Mouse (Mus musculus): ENCODE data around the gene Chchd6.

Gene Chchd6

GRCm38 (mm10) chr6:89535626-89536225, 59.7 kb downstream of the Chchd6 start:
- no peak for DNase-seq (ENCODE audit: extremely low spot score, low read depth, low spot score)

- no peak for DNase-seq (ENCODE audit: extremely low spot score, low read depth, low spot score)
Measured at GRCm38 (mm10) chr6:89524766-89525165, 70.7 kb downstream of the Chchd6 start.

- DNase-seq (ENCODE audit: extremely low spot score, low read depth, low spot score): no peak
Measured at GRCm38 (mm10) chr6:89510154-89510553, 85.3 kb downstream of the Chchd6 start.

- DNase-seq (ENCODE audit: extremely low spot score, low read depth, low spot score): no peak
Measured at GRCm38 (mm10) chr6:89508725-89509124, 86.7 kb downstream of the Chchd6 start.

- DNase-seq (ENCODE audit: extremely low spot score, low read depth, low spot score): no peak
Measured at GRCm38 (mm10) chr6:89508263-89508662, 87.2 kb downstream of the Chchd6 start.

- DNase-seq (ENCODE audit: extremely low spot score, low read depth, low spot score): no peak
Measured at GRCm38 (mm10) chr6:89499961-89500360, 95.5 kb downstream of the Chchd6 start.

- DNase-seq (ENCODE audit: extremely low spot score, low read depth, low spot score): no peak
Measured at GRCm38 (mm10) chr6:89498764-89499516, 96.5 kb downstream of the Chchd6 start.

GRCm38 (mm10) chr6:89496916-89497315, 98.5 kb downstream of the Chchd6 start:
- no peak for DNase-seq (ENCODE audit: extremely low spot score, low read depth, low spot score)

- no peak for DNase-seq (ENCODE audit: extremely low spot score, low read depth, low spot score)
Measured at GRCm38 (mm10) chr6:89492368-89492767, 103.1 kb downstream of the Chchd6 start.

GRCm38 (mm10) chr6:89490369-89490768, 105.1 kb downstream of the Chchd6 start:
- DNase-seq (ENCODE audit: extremely low spot score, low read depth, low spot score): no peak

GRCm38 (mm10) chr6:89489533-89489932, 105.9 kb downstream of the Chchd6 start:
- DNase-seq (ENCODE audit: extremely low spot score, low read depth, low spot score): no peak

GRCm38 (mm10) chr6:89486055-89486454, 109.4 kb downstream of the Chchd6 start:
- DNase-seq (ENCODE audit: extremely low spot score, low read depth, low spot score): no peak

GRCm38 (mm10) chr6:89481192-89481591, 114.3 kb downstream of the Chchd6 start:
- no peak for DNase-seq (ENCODE audit: extremely low spot score, low read depth, low spot score)

- DNase-seq (ENCODE audit: extremely low spot score, low read depth, low spot score): no peak
Measured at GRCm38 (mm10) chr6:89467908-89468307, 127.5 kb downstream of the Chchd6 start.

GRCm38 (mm10) chr6:89467290-89467689, 128.2 kb downstream of the Chchd6 start:
- DNase-seq (ENCODE audit: extremely low spot score, low read depth, low spot score): no peak

GRCm38 (mm10) chr6:89466875-89467274, 128.6 kb downstream of the Chchd6 start:
- DNase-seq (ENCODE audit: extremely low spot score, low read depth, low spot score): no peak

- no peak for DNase-seq (ENCODE audit: extremely low spot score, low read depth, low spot score)
Measured at GRCm38 (mm10) chr6:89466053-89466708, 129.3 kb downstream of the Chchd6 start.

GRCm38 (mm10) chr6:89462223-89462760, 133.2 kb downstream of the Chchd6 start:
- no peak for DNase-seq (ENCODE audit: extremely low spot score, low read depth, low spot score)

- no peak for DNase-seq (ENCODE audit: extremely low spot score, low read depth, low spot score)
Measured at GRCm38 (mm10) chr6:89461250-89462222, 133.9 kb downstream of the Chchd6 start.

- DNase-seq (ENCODE audit: extremely low spot score, low read depth, low spot score): no peak
Measured at GRCm38 (mm10) chr6:89459634-89460033, 135.8 kb downstream of the Chchd6 start.

- DNase-seq (ENCODE audit: extremely low spot score, low read depth, low spot score): no peak
Measured at GRCm38 (mm10) chr6:89457601-89458000, 137.9 kb downstream of the Chchd6 start.

All from hindlimb bud, embryonic 11.5 days (tissue).